Mouse (Mus musculus) adipose tissue, adult 10 weeks (tissue): ENCODE results near the gene Ldhal6b. TPM values are rescaled to one million over a fixed set of nuclear protein-coding genes. Genes with fewer than 3 reads are reported as not detected.

Experiments used
- polyA plus RNA-seq: library from polyadenylated mRNA; stranded (reverse); fragments of 350-450 nt; fragmentation: Illumina TruSeq; extraction: RNeasy Lipid Tissue Mini Kit (QIAGEN cat#74804); gene quantifications from one replicate; pipeline ENCODE4 v1.2.3, GENCODE M21; 2014; ENCODE audit warnings: low read depth, low replicate concordance

Ldhal6b gene
- polyA plus RNA-seq, result 13.2 TPM

GRCm38 (mm10) chr17:5418545-5418944 lies at the start of gene Ldhal6b:
Ldhal6b (minus strand) TSS chr17:5418767.

DNA sequence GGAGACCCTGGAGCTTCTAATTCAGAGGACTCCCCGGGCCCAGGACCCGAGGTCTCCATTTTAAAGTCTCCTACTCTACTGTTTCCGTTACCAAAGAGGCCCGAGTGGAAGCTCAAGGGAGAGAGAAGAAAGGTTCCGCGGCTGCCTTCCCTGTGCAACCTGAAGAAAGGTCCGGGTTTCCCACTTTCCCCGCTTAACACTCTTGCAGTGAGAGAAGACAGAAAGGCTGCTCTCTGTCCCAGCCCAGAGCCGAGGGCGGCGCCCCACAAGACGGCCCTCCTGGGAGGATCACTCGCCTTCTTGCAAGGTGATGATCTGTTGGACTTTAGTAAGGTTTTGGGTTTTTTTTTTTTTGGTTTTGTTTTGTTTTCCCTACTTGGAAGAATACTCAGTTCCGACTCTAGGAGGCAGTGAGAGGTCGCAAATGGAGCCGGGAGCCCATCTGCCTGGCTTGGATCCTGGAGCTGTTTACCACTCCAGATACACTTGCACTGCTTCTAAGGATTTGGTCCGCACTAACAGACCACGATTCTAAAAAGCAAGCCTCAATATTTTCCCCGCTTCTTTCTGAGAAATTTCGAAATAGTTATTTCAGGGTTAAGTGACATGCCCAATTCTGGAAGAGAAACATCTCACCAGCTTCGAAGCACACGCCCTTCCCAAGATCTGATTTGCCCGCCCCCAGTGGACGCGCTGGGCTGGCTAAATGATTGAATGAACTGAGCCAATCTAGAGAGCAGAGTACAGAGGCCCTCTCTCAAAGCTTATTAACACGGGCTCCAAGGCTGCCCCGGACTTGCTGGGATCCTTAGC lies 21.8 kb upstream of the Ldhal6b start, which contains the start of gene Tmem242:
Tmem242 (minus strand) TSS at position 101 of the 813 bp plus-strand sequence.

Other genes with a start within 250 kb of the Ldhal6b start
- 82.1 TPM for gene Tmem242, start 21.5 kb upstream of the Ldhal6b start, polyA plus RNA-seq
- gene Zdhhc14, start 73.8 kb upstream of the Ldhal6b start, polyA plus RNA-seq, result 3.4 TPM